Mouse (Mus musculus): ENCODE results near the gene Sema4d. TPM values are rescaled to one million over a fixed set of nuclear protein-coding genes. Genes with fewer than 3 reads are reported as not detected.

Gene Sema4d
- polyA plus RNA-seq, 1 experiment from 2014 or later, result 4.9 TPM

DNA sequence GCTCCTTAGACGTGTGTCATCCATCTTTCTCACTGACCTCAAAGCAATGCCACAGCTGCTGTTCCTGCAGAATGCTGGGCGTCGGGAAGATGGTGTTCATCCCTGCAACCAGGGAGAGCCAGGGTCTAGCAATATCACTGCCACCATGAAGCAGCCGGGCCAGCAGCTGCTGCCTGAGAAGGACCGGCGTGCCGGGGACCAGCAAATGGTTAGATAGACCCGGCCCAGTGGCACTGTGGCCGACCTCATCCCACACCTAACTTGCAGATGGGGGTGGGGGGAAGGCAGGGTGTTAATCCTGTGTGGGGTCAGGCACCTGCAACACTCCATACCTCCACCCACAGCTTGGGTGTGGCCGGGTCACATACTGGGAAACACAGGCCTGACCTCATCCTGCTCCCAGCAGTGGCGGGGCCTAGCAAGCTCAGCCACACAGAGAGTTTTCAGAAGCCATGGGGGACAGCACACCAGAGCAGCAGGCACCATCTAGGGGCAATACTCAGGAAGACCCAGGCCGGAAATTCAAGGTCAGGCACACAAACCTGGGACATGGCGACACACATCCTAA, 38.9 kb downstream of the Sema4d start:
- H3K27ac ChIP-seq (ENCODE audit: low read length), result no peak overlapping the region
- 69% methylated on average over 13 of the region's 13 CpGs for WGBS
- DNase-seq (ENCODE audit: low spot score), result no peak
- 0 out of 2 replicates have a peak, but pooled peaks cover 4% of the 10 kb centered on the region for H3K4me1 ChIP-seq (ENCODE audit: insufficient read depth, low read depth, low read length)
- no peak for ATAC-seq
- H3K36me3 ChIP-seq (ENCODE audit: insufficient read depth, low read length), result no peaks in the 10 kb centered on the region
- H3K27me3 ChIP-seq (replicated peaks; ENCODE audit: insufficient read depth, low read length), result no peaks in the 10 kb centered on the region
- H3K4me3 ChIP-seq (ENCODE audit: low read depth, low read length), result no peak overlapping the region
- H3K9me3 ChIP-seq (ENCODE audit: low read length), result no peaks in the 10 kb centered on the region
- TF ChIP-seq EP300 (IDR thresholded peaks at IDR 0.05), result no peak
- H3K4me2 ChIP-seq (replicated peaks; ENCODE audit: low read depth, low read length), result no peak overlapping the region
- no peak overlapping the region for H3K9ac ChIP-seq (replicated peaks; ENCODE audit: low read depth)

- TF ChIP-seq EP300 (IDR thresholded peaks at IDR 0.05) (no peak), CTCF (IDR thresholded peaks at IDR 0.05) (no peak)
- H3K27ac ChIP-seq (ENCODE audit: low read length), result no peak overlapping the region
- H3K4me2 ChIP-seq (replicated peaks; ENCODE audit: low read depth, low read length), result no peak overlapping the region
- H3K9me3 ChIP-seq (ENCODE audit: low read length), result no peaks in the 10 kb centered on the region
- 0 out of 2 replicates have a peak, but pooled peaks cover 4% of the 10 kb centered on the region for H3K4me1 ChIP-seq (ENCODE audit: insufficient read depth, low read depth, low read length)
- H3K27me3 ChIP-seq (replicated peaks; ENCODE audit: insufficient read depth, low read length), result no peaks in the 10 kb centered on the region
- ATAC-seq (no peak), DNase-seq (ENCODE audit: low spot score) (no peak)
- 81% methylated on average over 5 of the region's 5 CpGs for WGBS
- H3K9ac ChIP-seq (replicated peaks; ENCODE audit: low read depth), result no peak overlapping the region
- H3K4me3 ChIP-seq (ENCODE audit: low read depth, low read length), result no peak overlapping the region
- H3K36me3 ChIP-seq (ENCODE audit: insufficient read depth, low read length), result no peaks in the 10 kb centered on the region
These were observed 39.6 kb downstream of the Sema4d start for GRCm38 (mm10) chr13:51753802-51754444.

DNA sequence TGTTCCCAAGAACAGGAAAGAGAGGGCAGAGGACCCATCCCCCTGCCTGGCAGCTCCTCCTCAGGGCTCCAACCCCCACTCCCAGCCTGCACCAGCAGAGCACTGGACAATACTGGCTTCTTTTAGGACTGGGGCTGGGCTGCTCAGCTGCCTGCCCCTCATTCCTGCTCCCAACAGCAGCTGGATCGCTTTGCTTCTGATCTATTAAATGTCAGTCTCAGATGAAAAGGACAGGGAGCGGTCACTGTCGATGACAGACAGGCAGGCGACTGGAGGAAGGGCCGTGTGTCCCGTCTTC, 40.4 kb downstream of the Sema4d start:
- 59% methylated on average over 6 of the region's 6 CpGs for WGBS
- peaks cover 7% of the 10 kb centered on the region; the same call in 1 of the 2 replicates for H3K4me1 ChIP-seq (ENCODE audit: insufficient read depth, low read depth, low read length)
- H3K27ac ChIP-seq (ENCODE audit: low read length), result no peak overlapping the region
- ATAC-seq (no peak), DNase-seq (ENCODE audit: low spot score) (no peak)
- H3K36me3 ChIP-seq (ENCODE audit: insufficient read depth, low read length), result no peaks in the 10 kb centered on the region
- no peaks in the 10 kb centered on the region for H3K9me3 ChIP-seq (ENCODE audit: low read length)
- no peak overlapping the region for H3K4me3 ChIP-seq (ENCODE audit: low read depth, low read length)
- no peak overlapping the region for H3K9ac ChIP-seq (replicated peaks; ENCODE audit: low read depth)
- no peak overlapping the region for H3K4me2 ChIP-seq (replicated peaks; ENCODE audit: low read depth, low read length)
- TF ChIP-seq CTCF (IDR thresholded peaks at IDR 0.05) (no peak), EP300 (IDR thresholded peaks at IDR 0.05) (no peak)
- no peaks in the 10 kb centered on the region for H3K27me3 ChIP-seq (replicated peaks; ENCODE audit: insufficient read depth, low read length)

DNA sequence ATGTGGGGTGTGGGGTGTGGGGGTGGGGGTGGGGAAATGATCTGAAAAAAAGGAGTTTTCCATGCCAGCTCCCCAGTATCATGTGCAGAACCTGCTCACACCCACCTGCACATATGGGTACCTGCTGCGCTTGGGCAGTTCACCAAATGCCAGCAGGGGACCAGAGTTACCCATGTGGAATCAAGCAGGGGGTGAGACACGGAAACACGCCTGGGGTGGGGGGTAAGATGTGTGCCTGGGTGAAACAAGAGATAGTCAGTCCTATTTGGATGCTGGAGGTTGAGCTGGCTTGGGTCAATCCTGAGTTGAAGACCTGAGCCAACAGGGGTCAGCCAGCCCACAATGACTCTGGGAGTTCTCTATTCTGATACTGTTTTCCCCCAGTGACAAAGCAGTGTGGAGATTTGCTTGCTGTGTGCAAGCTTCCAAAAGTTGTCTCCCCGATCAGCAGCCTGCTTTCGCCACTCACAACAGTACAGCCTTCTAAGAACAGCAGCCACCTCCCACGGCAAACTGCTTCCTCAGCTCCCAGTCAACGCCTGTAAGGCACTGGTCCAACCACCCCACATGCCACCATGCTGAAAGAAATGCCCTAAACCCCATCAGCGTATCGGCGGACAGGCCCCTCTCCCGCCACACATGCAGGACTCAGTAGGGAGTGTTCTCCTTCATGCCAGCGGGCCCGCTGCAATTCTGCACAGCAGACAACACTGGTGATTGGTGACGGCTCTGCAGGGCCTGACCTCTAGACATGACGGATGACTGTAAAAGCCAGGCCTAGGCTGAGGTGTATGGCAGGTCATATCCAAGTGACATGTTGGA, 41.0 kb downstream of the Sema4d start:
- Histone ChIP-seq H3K4me3 (ENCODE audit: low read depth, low read length) (no peak overlapping the region), H3K27me3 (replicated peaks; ENCODE audit: insufficient read depth, low read length) (no peaks in the 10 kb centered on the region), H3K36me3 (ENCODE audit: insufficient read depth, low read length) (no peaks in the 10 kb centered on the region), H3K4me1 (ENCODE audit: insufficient read depth, low read depth, low read length) (peaks cover 13% of the 10 kb centered on the region; the same call in 1 of the 2 replicates), H3K4me2 (replicated peaks; ENCODE audit: low read depth, low read length) (no peak overlapping the region), H3K9ac (replicated peaks; ENCODE audit: low read depth) (no peak overlapping the region), H3K27ac (ENCODE audit: low read length) (no peak overlapping the region), H3K9me3 (ENCODE audit: low read length) (no peaks in the 10 kb centered on the region)
- no peak for TF ChIP-seq CTCF (IDR thresholded peaks at IDR 0.05)
- no peak for TF ChIP-seq EP300 (IDR thresholded peaks at IDR 0.05)
- DNase-seq (ENCODE audit: low spot score) (no peak), ATAC-seq (no peak)
- 68% methylated on average over 15 of the region's 15 CpGs for WGBS

- no peak overlapping the region for H3K27ac ChIP-seq (ENCODE audit: low read length)
- H3K4me2 ChIP-seq (replicated peaks; ENCODE audit: low read depth, low read length), result no peak overlapping the region
- DNase-seq (ENCODE audit: low spot score) (no peak), ATAC-seq (no peak)
- no peaks in the 10 kb centered on the region for H3K27me3 ChIP-seq (replicated peaks; ENCODE audit: insufficient read depth, low read length)
- WGBS, result 63% methylated on average over 14 of the region's 14 CpGs
- H3K4me1 ChIP-seq (ENCODE audit: insufficient read depth, low read depth, low read length), result peaks cover 9% of the 10 kb centered on the region; the same call in 1 of the 2 replicates
- no peaks in the 10 kb centered on the region for H3K9me3 ChIP-seq (ENCODE audit: low read length)
- no peak overlapping the region for H3K9ac ChIP-seq (replicated peaks; ENCODE audit: low read depth)
- TF ChIP-seq CTCF (IDR thresholded peaks at IDR 0.05), result no peak
- TF ChIP-seq EP300 (IDR thresholded peaks at IDR 0.05), result no peak
- no peak overlapping the region for H3K4me3 ChIP-seq (ENCODE audit: low read depth, low read length)
- no peaks in the 10 kb centered on the region for H3K36me3 ChIP-seq (ENCODE audit: insufficient read depth, low read length)
These were observed 43.8 kb downstream of the Sema4d start for GRCm38 (mm10) chr13:51749578-51750345.

Data from lung, postnatal 0 days (tissue).